Mouse (Mus musculus): Measurements from ENCODE around the gene Slc38a7.
"Not testable (repeated sequence)": the region's sequence is repeated elsewhere in the genome, so short reads cannot be mapped to it uniquely, and the experiment has no call there.

Slc38a7 gene

GRCm38 (mm10) chr8:95853102-95853843, at the start of gene Slc38a7:
TSS of gene Slc38a7 (minus strand) at chr8:95853539.
- peak; percentile 83 for DNase-seq (ENCODE audit: low read depth, low spot score)

DNA sequence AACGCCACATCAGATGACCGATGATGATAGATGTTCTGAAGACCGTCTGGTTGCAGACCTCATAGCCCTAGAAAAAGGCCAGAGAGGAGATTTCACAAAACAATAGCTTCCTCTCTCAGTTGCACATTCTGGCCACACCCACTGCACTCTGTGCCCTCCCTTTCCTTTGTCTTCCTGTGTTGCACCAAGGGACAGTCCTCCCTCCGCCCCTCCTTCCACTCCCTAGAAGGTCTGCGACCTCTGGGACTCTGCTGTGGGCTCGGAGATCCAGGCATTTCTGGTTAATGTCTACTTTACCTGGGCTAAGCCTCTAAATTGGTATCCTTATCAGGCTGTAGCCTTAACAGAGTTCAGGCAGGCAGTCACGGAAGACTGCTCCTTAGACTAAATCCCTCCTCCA, 48.5 kb upstream of the Slc38a7 start:
- DNase-seq (ENCODE audit: low read depth, low spot score): no peak

GRCm38 (mm10) chr8:95893701-95894100, 40.4 kb upstream of the Slc38a7 start:
- DNase-seq (ENCODE audit: low read depth, low spot score): no peak

GRCm38 (mm10) chr8:95888285-95889136, 35.2 kb upstream of the Slc38a7 start, which contains the start of gene Got2:
TSS of gene Got2 (minus strand) at chr8:95888547.
- DNase-seq (ENCODE audit: low read depth, low spot score): peak; percentile 86

DNA sequence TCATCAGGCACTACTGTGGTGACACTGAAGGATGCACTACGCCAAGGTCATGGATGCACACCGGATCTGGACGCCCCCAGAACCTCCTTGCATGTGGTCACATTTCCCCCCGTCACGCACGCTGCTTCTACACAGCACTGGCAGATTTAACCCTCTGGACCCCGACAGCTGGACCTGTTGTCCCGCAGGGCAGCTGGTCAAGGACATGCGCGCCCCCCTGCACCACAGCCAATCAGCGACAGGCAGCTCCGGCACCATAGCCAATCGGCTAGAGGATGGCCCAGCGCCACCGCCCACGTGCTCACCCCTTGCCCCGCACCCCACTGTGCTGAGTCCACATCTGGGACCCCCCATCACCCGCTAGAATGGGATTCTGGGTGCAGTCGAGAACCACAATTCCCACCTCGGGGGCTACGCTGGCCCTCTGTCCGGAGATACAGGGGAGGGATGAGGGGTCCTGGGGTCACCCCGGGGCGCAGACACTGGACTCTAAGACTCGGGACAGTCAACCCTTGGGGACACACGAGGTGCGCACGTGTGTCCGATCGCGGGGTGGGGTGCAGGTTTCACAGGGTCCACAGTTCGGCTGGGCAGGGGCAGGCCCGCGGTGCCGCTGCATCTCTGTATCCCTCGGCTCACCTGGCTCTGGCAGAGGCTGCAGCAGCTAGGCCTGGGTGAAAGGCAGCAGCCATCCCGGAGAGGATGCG, 34.4 kb upstream of the Slc38a7 start:
- DNase-seq (ENCODE audit: low read depth, low spot score): peak; percentile 79

DNA sequence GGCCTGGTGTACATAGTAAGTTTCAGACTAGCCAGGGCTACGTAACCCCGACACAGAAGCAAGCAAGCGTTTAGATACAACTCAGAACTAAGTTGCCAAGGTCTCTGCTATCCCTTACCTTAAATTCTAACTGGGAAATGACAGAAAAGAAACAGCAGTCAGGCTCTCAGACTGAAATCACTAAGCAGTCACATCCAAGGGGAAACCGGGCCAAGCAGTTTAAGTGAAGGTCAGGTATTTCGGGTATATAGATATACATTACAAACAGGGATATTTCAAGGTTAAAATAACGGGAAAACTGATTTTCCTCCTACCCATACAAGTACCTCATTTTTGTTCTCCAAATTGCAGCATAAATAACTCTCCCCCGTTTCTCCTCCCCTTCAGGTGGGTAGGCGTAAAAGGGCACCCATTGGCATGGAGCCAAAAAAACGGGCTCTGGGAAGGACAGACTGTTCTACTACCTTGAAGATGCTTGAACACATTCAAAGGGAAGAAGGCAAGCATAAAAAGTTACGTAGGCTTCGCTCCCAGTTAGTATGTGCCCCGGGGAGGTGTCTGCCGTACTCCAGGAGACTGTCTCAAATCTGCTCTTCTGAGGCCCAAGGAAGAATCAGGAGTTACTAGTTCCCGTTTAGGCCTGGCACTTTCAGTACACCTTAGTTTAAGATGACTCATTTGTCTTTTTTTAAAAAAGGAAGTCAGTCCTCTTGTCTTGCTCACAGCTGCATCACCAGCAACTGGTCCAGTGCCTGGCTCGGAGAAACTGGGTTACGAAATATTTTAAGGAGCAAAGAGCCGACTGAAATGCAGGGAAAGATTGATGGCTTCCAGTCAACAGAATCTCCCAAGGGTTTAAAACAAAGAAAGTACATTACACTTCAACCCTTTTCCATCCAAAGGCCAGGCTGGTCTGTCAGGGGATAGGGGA, 33.6 kb upstream of the Slc38a7 start:
- peak; percentile 77 for DNase-seq (ENCODE audit: low read depth, low spot score)

DNA sequence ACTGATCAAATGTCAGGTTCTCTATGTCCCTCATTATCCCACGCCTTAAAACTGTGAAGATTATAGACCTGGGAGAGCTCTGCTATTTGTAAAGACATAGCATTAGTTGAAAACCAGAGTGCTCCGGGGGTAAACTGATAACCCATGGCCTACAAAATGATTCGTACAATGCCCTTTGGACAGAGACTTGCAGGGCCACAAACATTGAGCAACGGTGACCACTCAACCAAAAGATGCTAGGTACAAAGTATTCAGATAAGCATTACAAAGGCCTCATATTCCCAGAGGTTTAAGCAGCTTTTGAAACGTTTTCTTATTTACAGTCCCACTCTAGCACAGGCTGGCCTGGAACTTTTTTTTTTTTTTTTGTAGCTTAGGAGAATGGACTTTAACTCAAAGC, 32.6 kb upstream of the Slc38a7 start:
- no peak for DNase-seq (ENCODE audit: low read depth, low spot score)

DNA sequence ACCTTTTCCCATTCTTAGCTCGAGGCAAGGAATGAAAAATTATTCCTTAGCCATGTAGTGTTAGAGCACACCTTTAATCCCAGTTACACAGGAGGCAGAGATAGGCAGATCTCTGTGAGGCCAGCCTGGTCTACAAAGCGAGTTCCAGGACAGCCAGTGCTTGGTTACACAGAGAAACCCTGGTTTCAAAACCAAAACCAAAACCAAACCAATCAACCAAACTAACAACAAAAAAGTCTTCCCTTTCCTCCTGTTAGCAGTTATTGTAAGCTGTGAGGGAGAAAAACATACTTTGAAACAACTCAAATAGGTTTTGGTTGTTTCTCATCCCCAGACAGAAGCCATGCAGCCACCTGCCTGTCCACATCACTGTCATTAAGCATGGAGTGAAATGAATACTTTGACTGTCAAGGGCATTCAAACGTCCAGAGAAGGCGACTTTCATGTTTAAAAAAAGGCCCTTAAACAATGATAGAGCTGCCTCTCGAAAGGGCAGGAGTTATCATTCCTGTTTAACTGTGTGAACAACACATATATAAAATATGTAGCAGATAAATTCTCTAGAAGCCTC, 32.0 kb upstream of the Slc38a7 start:
- DNase-seq (ENCODE audit: low read depth, low spot score): peak; percentile 38

- DNase-seq (ENCODE audit: low read depth, low spot score): no peak
Measured at GRCm38 (mm10) chr8:95884491-95884890, 31.2 kb upstream of the Slc38a7 start.

GRCm38 (mm10) chr8:95882191-95882590, 28.9 kb upstream of the Slc38a7 start:
- DNase-seq (ENCODE audit: low read depth, low spot score): no peak

GRCm38 (mm10) chr8:95881576-95881975, 28.2 kb upstream of the Slc38a7 start:
- DNase-seq (ENCODE audit: low read depth, low spot score): no peak

DNA sequence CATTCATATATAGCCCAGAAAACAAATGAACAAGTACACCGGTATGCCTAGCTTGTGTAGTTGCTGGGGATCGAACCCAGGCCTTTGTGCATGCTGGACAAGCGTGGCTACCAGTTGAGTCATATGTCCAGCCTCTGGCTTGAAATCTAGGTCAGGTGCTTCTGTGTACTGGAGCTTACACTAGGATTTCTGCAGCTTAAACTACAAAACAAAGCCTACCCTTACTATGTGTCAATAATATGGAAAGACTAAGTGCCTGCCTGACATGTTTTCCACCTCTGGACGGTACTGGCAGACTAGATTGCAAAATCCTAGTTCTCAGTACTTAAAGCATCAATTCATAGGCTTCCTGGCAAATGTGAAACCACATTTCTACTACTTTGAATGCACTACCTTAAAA, 26.5 kb upstream of the Slc38a7 start:
- no peak for DNase-seq (ENCODE audit: low read depth, low spot score)

DNA sequence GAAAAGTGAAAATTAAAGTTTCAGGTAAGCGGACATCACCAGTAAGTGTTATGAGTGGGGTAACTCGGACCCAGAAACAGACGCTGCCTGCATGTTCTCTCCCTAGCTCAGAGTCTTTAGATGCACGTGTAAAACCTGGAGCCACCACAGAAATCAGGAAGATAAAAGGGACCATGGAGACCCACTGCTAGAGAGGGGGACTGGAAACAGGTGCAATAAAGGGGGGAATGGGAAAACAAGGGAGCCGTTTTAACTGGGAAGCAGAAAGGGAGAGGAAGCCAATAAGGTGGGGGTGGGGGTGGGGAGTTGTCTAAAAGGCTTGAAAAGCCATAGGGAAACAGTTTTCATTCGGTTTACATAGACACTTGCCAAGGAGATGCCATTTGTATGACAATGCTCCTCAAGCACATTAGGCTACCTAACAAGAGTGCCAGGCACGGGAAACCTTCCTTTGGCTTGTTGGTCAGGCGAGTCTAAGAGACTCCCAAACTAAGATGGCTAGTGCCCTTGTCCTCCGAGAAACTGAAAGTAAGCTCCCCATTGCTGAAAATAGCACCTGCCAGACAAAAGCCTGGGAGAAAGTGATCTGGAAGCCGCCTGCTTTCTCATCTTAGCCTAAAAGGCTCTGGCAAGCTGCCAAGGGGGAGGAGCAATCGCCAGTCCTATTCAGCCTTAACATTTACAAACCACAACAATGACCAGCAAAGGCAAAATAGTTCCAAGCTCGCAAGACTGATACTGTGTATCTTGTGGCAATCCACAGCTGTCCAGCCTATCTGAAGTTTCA, 25.0 kb upstream of the Slc38a7 start:
- peak; percentile 36 for DNase-seq (ENCODE audit: low read depth, low spot score)

- no peak for DNase-seq (ENCODE audit: low read depth, low spot score)
Measured at GRCm38 (mm10) chr8:95875270-95875669, 21.9 kb upstream of the Slc38a7 start.

GRCm38 (mm10) chr8:95871690-95872089, 18.4 kb upstream of the Slc38a7 start:
- DNase-seq (ENCODE audit: low read depth, low spot score): no peak

GRCm38 (mm10) chr8:95864851-95865250, 11.5 kb upstream of the Slc38a7 start:
- DNase-seq (ENCODE audit: low read depth, low spot score): not testable (repeated sequence)

DNA sequence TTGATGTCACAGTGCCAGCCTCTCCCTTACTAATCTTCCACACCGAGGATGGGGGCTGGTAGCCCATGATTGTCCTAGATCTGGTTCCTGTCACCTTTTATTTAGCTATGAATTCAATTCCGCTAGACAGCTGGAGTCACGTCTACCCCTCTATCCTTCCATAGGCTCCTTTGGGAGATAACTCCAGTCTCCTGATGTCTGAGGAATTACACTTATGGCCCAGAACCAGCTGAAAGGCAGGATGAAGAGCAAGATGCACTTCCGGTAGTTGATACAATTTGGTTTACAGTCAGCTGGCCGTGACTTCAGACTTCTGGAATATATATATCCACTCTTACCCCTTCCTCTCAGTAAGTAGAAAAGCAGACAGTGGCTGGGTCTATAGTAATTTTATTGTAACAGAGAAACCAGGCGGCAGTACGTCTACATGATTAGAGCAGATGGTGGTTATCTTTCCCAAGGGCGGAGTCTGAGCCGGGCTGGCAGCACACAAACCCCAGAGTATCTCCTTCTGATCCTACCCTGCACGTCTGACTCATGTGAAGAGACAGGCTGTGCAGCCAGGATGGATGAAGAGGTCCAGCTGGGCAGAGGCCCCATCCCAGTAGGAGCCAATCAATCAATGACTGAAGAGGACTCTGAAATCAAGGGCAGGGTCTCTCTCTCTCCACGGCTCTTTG, 10.6 kb upstream of the Slc38a7 start:
- not testable (repeated sequence) for DNase-seq (ENCODE audit: low read depth, low spot score)

GRCm38 (mm10) chr8:95854174-95854573, 835 bp upstream of the Slc38a7 start:
- no peak for DNase-seq (ENCODE audit: low read depth, low spot score)

- peak; percentile 42 for DNase-seq (ENCODE audit: low read depth, low spot score)
Measured at GRCm38 (mm10) chr8:95852290-95852689, 1.0 kb downstream of the Slc38a7 start.
